Mouse (Mus musculus) adrenal gland, adult 8-10 months (tissue): ENCODE results near the gene Chek2. TPM values are rescaled to one million over a fixed set of nuclear protein-coding genes. Genes with fewer than 3 reads are reported as not detected.
A peak's percentile ranks its signal among the peaks of the same experiment; 100 is the strongest.
"Not testable (repeated sequence)": the region's sequence is repeated elsewhere in the genome, so short reads cannot be mapped to it uniquely, and the experiment has no call there.

Source experiments
- DNase-seq: peaks from one replicate; pipeline ENCODE4 v3.0.0; 2022
- total RNA-seq, 4 experiments: library from RNA; stranded (reverse); gene quantifications; 2 replicates each; pipeline ENCODE4 v1.2.4; 2022

Gene Chek2
- 1 to 10 TPM; 4.2 to 5.6 (median 4.7) TPM for total RNA-seq

DNA sequence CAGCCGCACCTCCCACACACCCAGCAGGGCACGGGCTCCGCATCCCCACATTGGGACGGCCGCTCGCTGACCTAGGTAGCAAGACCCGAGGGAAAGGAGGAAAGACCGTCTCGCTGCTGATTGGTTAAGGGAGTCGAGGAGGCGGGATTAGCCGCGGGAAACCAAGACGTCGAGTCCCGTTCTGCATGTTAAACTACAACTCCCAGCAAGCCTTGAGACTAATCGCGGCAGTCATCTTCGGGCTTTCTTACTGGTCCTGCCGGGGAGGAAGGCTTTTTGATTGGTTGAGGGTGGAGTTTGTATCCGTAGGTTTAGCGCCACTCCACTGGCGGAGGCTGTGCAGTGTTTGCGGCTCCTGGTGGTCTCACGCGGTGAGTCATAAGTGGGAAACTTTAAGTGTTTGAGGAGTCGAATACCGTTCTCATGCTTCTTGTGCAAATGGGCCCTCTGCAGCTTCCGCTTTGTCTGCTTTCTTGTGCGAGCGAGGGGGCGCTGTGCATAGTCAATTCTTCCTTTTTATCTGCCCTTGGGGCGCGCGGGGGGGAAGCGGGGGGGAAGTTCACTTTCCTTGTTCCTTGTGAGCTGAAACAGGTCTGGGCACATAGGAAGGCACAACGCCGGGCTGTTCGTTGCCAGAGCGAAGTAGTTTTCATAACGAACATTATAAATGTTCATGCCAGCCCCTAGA, at the start of gene Chek2, which contains the start of gene Hscb:
Chek2 (plus strand) TSS at position 302 of the 688 bp plus-strand sequence.
Hscb (minus strand) TSS at position 100 of the 688 bp plus-strand sequence.
- DNase-seq = peak; percentile 98

GRCm38 (mm10) chr5:110794363-110794762, 45.4 kb upstream of the Chek2 start:
- no peak for DNase-seq

DNA sequence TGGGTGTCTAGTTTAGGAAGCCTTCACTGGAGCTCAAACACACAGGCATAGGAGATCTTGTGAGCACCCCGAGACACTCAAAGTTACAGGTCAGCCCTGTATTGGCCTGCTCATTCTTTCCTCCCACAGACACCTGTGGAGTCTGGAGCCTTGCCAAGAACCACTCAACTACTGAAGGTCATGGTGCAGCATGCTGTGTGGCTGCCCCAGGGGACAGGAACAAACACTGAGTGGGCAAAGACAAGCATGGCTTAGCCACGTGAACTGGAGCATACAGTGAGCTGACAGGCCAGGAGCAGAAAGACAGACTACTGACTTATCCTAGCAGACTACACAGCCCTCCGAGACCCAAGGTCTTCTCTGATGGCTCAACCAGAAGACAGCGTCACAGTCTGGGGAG, 42.1 kb upstream of the Chek2 start:
- no peak for DNase-seq

GRCm38 (mm10) chr5:110801036-110801624, 38.6 kb upstream of the Chek2 start:
- no peak for DNase-seq

DNA sequence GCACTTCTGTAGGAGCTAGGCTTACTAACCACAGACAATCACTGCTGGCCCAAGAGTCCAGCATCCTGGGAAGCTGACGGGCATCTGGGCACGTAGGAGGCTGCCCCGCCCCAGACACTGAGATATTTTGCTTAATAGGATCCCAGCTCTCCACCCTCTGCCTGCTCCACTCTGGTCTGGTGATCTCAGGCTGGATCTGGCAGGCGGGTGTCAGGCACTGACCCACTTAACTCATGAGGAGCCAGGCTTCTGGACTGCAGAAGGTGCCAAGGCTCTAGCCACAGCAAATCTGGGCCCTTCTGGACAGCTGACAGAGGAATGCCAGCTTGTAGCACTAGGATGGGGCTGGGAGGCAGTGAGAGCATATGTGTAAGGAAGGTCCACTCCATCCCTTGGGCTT, 37.6 kb upstream of the Chek2 start:
- no peak for DNase-seq

GRCm38 (mm10) chr5:110802809-110803208, 37.0 kb upstream of the Chek2 start:
- DNase-seq = no peak

- DNase-seq = no peak
Observed at GRCm38 (mm10) chr5:110804012-110804743, 35.6 kb upstream of the Chek2 start.

- no peak for DNase-seq
Observed at GRCm38 (mm10) chr5:110806154-110806553, 33.6 kb upstream of the Chek2 start.

GRCm38 (mm10) chr5:110806676-110807075, 33.1 kb upstream of the Chek2 start:
- no peak for DNase-seq

DNA sequence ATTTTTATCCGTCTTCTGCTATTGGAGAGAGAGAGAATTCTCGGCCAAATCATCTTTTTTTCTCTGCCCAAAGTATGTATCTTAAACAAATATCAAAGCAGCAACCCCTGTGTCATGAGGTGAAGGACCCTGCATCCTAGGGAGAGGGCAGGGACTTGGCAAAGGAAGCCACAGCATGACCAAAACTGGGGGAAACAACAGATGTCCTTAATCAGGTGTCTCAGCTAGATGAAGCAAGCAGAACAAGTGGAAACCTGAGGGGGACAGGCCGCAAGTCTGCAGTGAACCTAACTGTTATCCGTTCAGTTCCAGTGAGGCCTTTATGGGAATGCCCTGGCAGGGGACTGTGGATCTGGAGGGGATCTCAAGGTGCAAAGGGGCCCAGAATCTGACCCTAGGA, 32.3 kb upstream of the Chek2 start:
- no peak for DNase-seq

GRCm38 (mm10) chr5:110808061-110808631, 31.6 kb upstream of the Chek2 start:
- peak; percentile 85 for DNase-seq

- DNase-seq = no peak
Observed at GRCm38 (mm10) chr5:110808821-110809666, 30.7 kb upstream of the Chek2 start.

GRCm38 (mm10) chr5:110809667-110810325, 30.0 kb upstream of the Chek2 start, which contains the start of gene Ulk1:
TSS of gene Ulk1 (minus strand) at chr5:110810097.
- peak; percentile 100 for DNase-seq

DNA sequence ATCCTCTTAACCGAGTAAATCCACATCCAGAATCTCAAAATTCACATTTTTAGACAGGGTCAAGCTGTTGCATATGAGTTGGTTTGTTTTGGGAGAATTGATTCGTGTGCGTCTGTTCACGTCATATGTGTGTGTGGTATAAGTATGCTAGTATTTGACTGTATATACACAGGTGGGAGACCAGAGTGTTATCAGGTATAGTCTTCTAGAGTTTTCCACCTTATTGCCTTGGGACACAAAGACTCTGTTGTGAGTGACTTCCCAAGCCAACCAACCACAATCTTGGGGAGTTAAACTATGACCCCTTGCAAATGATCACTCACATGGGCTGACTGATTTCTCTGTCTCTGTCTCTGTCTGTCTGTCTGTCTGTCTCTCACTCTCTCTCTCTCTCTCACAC, 15.4 kb upstream of the Chek2 start:
- no peak for DNase-seq

- no peak for DNase-seq
Observed at GRCm38 (mm10) chr5:110826781-110827495, 12.8 kb upstream of the Chek2 start.

- DNase-seq = no peak
Observed at GRCm38 (mm10) chr5:110827576-110827975, 12.2 kb upstream of the Chek2 start.

- DNase-seq = no peak
Observed at GRCm38 (mm10) chr5:110831036-110831720, 8.6 kb upstream of the Chek2 start.

- DNase-seq = no peak
Observed at GRCm38 (mm10) chr5:110835959-110836358, 3.8 kb upstream of the Chek2 start.

DNA sequence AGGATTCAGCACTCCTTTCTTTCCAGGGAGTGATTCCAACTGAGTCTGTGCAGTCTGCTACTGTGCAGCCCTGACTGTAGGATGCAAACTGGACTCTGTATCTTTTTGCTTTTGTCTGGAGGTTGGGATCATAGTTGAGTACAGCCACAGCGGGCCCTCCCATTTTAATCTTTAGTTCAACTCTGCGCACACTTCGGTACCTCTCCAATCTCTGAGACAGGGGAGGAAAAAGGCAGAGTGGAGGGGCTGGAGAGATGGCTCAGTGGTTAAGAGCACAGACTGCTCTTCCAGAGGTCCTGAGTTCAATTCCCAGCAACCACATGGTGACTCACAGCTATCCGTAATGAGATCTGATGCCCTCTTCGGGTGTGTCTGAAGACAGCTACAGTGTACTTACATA, 1.8 kb upstream of the Chek2 start:
- not testable (repeated sequence) for DNase-seq

DNA sequence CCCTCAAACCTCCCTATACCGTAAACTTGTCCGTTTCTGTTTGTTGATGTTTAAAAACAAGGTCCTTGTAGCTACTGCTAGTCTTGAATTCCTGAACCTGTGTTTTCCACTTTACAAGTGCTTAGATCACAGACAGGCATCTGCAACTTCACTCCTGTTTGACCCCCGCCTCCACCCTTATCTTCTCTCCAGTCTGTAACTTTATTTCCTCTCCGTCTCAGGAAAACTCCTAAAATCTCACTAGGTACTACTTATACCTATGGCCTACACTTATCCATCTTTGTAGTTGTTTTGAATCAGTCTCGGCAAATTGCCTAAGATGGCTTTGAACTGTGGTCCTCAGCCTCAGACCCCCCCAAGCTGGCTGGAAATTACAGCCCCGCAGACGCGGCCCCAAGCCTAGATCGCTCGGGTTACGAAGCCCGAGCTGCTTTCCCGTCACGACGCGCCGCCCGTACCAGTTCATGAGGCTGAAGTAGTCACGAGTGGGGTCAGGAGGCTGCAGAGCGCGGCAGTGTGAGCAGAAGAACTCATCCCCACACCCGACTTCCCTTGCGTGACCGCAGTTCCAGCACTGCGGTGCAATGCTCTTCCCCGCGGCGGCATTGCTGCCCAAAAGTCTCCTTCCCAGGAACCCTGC, 621 bp upstream of the Chek2 start:
- DNase-seq = no peak
